Mouse (Mus musculus) brain, embryonic 14.5 days (tissue): ENCODE measurements around the gene Nmnat2.

Experiments used
- CTCF ChIP-seq: fragments of 200-500 bp; IDR thresholded peaks from 2 replicates; pipeline ENCODE4 v1.5.1; 2012; ENCODE audit warnings: inconsistent platforms, mild to moderate bottlenecking, moderate library complexity, borderline replicate concordance; ENCODE audit not compliant: insufficient read depth, insufficient read length; ENCODE audit errors: extremely low read depth
- POLR2A ChIP-seq: fragments of 200-500 bp; IDR thresholded peaks from 2 replicates; pipeline ENCODE4 v1.6.1; 2012; ENCODE audit warnings: mild to moderate bottlenecking, inconsistent platforms, borderline replicate concordance; ENCODE audit not compliant: poor library complexity, insufficient read depth, insufficient read length, severe bottlenecking; ENCODE audit errors: extremely low read depth

DNA sequence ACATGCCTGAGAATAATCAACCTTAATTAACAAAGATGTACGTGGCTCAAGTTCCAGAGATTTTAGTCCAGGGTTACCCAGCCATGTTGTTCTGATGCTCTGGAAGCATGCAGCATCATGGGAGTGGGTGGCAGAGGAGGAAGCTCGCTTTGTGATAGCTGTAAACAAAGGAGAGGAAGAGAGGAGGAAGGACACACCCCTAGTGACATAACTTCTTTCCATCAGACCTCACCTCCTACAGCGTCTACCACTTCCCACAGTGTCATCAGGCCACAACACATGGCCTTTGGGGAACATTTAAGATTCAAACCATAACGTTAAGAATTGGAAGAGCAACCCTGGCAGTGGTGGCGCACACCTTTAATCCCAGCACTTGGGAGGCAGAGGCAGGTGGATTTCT, 133.0 kb downstream of the Nmnat2 start:
- TF ChIP-seq POLR2A (no peak), CTCF (no peak)
